Mouse (Mus musculus) c-Kit-positive CD71-positive TER-119-positive erythroid progenitor cells, embryonic 14.5 days (primary cell): ENCODE measurements around the gene Mfsd12.
A peak's percentile ranks its signal among the peaks of the same experiment; 100 is the strongest.

ENCODE experiments used
- DNase-seq: peaks from one replicate; pipeline ENCODE4 v3.0.0-alpha.2; 2013; ENCODE audit warnings: low spot score

The Mfsd12 gene

GRCm38 (mm10) chr10:81328386-81328785 is 28.9 kb upstream of the Mfsd12 start, which contains the start of gene Tbxa2r:
Gene Tbxa2r, plus strand, starts transcription at chr10:81328731.
- DNase-seq = no peak

- DNase-seq = no peak
Measured at GRCm38 (mm10) chr10:81329194-81329975, 27.9 kb upstream of the Mfsd12 start.

- no peak for DNase-seq
Measured at GRCm38 (mm10) chr10:81330007-81330406, 27.3 kb upstream of the Mfsd12 start.

GRCm38 (mm10) chr10:81332277-81332676 is 25.0 kb upstream of the Mfsd12 start:
- DNase-seq = no peak

- DNase-seq = no peak
Measured at GRCm38 (mm10) chr10:81334324-81334723, 23.0 kb upstream of the Mfsd12 start.

- DNase-seq = no peak
Measured at GRCm38 (mm10) chr10:81335393-81336340, 21.6 kb upstream of the Mfsd12 start.

GRCm38 (mm10) chr10:81336558-81336957 is 20.7 kb upstream of the Mfsd12 start:
- no peak for DNase-seq

GRCm38 (mm10) chr10:81340551-81341332 is 16.5 kb upstream of the Mfsd12 start:
- DNase-seq = no peak

- DNase-seq = no peak
Measured at GRCm38 (mm10) chr10:81341333-81341949, 15.8 kb upstream of the Mfsd12 start.

GRCm38 (mm10) chr10:81342686-81343505 is 14.4 kb upstream of the Mfsd12 start, which contains the start of gene Gipc3:
Gene Gipc3, minus strand, starts transcription at chr10:81343266.
- no peak for DNase-seq

GRCm38 (mm10) chr10:81344421-81345161 is 12.7 kb upstream of the Mfsd12 start:
- DNase-seq = no peak

GRCm38 (mm10) chr10:81345162-81345534 is 12.1 kb upstream of the Mfsd12 start:
- DNase-seq = no peak

- peak; percentile 67 for DNase-seq
Measured at GRCm38 (mm10) chr10:81346453-81347067, 10.7 kb upstream of the Mfsd12 start.

GRCm38 (mm10) chr10:81349146-81349545 is 8.1 kb upstream of the Mfsd12 start:
- peak; percentile 70 for DNase-seq

GRCm38 (mm10) chr10:81349961-81350350 is 7.3 kb upstream of the Mfsd12 start:
- DNase-seq = no peak

- DNase-seq = peak; percentile 98
Measured at GRCm38 (mm10) chr10:81350351-81351063, 6.8 kb upstream of the Mfsd12 start, which contains the start of gene Hmg20b. Gene Hmg20b, minus strand, starts transcription at chr10:81350480.

- DNase-seq = peak; percentile 83
Measured at GRCm38 (mm10) chr10:81351678-81352291, 5.5 kb upstream of the Mfsd12 start.
